Mouse (Mus musculus): ENCODE measurements around the gene Emx2. TPM values are rescaled to one million over a fixed set of nuclear protein-coding genes. Genes with fewer than 3 reads are reported as not detected.

Emx2 gene
- polyA plus RNA-seq (2012; rRNA removed), result 22.0 and 27.8 TPM in 2 replicates

GRCm38 (mm10) chr19:59457951-59458742 is at the start of gene Emx2:
Emx2 (plus strand) TSS chr19:59458372.

Other genes starting within 250 kb of the Emx2 start
- 0.03 TPM in 1 of 2 replicates, not detected in the other for gene Kcnk18, start 239.2 kb upstream of the Emx2 start, polyA plus RNA-seq (2012; rRNA removed)
- 20.8 and 32.0 TPM in 2 replicates for gene Slc18a2, start 197.5 kb upstream of the Emx2 start, polyA plus RNA-seq (2012; rRNA removed)
- gene Rps12-ps3, start 136.1 kb upstream of the Emx2 start, polyA plus RNA-seq (2012; rRNA removed), result 106 and 113 TPM in 2 replicates
- gene Pdzd8, start 112.6 kb upstream of the Emx2 start, polyA plus RNA-seq (2012; rRNA removed), result 13.1 and 14.0 TPM in 2 replicates